Mouse (Mus musculus) intestine, postnatal 0 days (tissue): Measurements from ENCODE around the gene Slc34a2. TPM values are rescaled to one million over a fixed set of nuclear protein-coding genes. Genes with fewer than 3 reads are reported as not detected.

Experiments
- ATAC-seq: fragments of 200-750 bp; cut with Nextera tagmentation; 2 replicates; pipeline ENCODE4 v1.8.0; 2017; ENCODE audit warnings: mild to moderate bottlenecking, moderate TSS enrichment, moderate library complexity
- H3K27ac ChIP-seq: fragments of 300-500 bp; sonication (generic); 2 replicates; pipeline ENCODE4 v1.5.1; 2014; ENCODE audit warnings: mild to moderate bottlenecking, low read depth, low read length, moderate library complexity
- H3K27me3 ChIP-seq: fragments of 300-500 bp; sonication (generic); replicated peaks from 2 replicates; pipeline ENCODE4 v1.6.1; 2014; ENCODE audit warnings: low read length, mixed read lengths; ENCODE audit not compliant: control insufficient read depth, insufficient read depth
- H3K36me3 ChIP-seq: fragments of 300-500 bp; sonication (generic); 2 replicates; pipeline ENCODE4 v1.6.1; 2014; ENCODE audit warnings: mild to moderate bottlenecking, moderate library complexity; ENCODE audit not compliant: control insufficient read depth, insufficient read depth
- H3K4me1 ChIP-seq: fragments of 300-500 bp; sonication (generic); replicated peaks from 2 replicates; pipeline ENCODE4 v1.6.1; 2014; ENCODE audit warnings: antibody characterized with exemption, low read length, mixed read lengths; ENCODE audit not compliant: control insufficient read depth, insufficient read depth
- H3K4me2 ChIP-seq: fragments of 300-500 bp; sonication (generic); replicated peaks from 2 replicates; pipeline ENCODE4 v1.6.1; 2014; ENCODE audit warnings: low read depth, mild to moderate bottlenecking, moderate library complexity
- H3K4me3 ChIP-seq: fragments of 300-500 bp; sonication (generic); 2 replicates; pipeline ENCODE4 v1.5.1; 2014; ENCODE audit warnings: low read depth, low read length
- H3K9ac ChIP-seq: fragments of 300-500 bp; sonication (generic); 2 replicates; pipeline ENCODE4 v1.6.1; 2014; ENCODE audit warnings: mild to moderate bottlenecking, low read depth, low read length
- H3K9me3 ChIP-seq: fragments of 300-500 bp; sonication (generic); 2 replicates; pipeline ENCODE4 v1.6.1; 2016; ENCODE audit warnings: mixed run types; ENCODE audit not compliant: control insufficient read depth
- CTCF ChIP-seq: sonication (generic); IDR thresholded peaks from 2 replicates; pipeline ENCODE4 v1.5.1; 2016; ENCODE audit warnings: low read depth, mild to moderate bottlenecking, control low read depth, antibody characterized with exemption, moderate library complexity
- WGBS: fragments of 180-500 bp; shearing (Covaris S2); extraction: QIAGEN DNeasy Blood & Tissue Kit; methylation state at CpG from one replicate; pipeline ENCODE4 v1.1.7; 2014; 5-methylcytosine and 5-hydroxymethylcytosine counted together
- polyA plus RNA-seq: library from polyadenylated mRNA; unstranded; fragments of >200 nt; fragmentation: Nextera tagmentation; extraction: Ambion mirVana; gene quantifications from 2 replicates; pipeline ENCODE4 v1.2.1, GENCODE M21; 2015

The Slc34a2 gene
- polyA plus RNA-seq, 1 experiment from 2014 or later: 132 TPM

DNA sequence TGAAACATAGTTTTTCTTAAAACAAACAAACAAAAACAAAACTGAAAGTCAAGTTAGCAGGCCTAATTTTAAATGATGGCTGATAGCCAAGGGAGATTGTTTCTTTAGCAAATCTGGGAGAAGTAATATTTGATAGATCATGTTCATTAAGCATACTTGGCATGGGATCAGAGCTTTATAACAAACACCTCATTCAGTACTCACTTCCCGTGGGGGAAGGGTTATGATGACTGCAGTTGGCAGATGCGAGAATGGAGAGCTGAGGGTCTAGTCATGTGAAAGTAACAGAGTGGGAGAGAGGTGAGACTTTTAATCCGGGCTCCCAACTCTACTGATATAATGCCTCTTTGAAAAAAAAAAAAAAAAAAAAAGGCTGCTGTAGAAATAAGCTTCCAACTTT lies 81.8 kb downstream of the Slc34a2 start:
- H3K27me3 ChIP-seq: no peaks in the 10 kb centered on the region
- no peak overlapping the region for H3K4me2 ChIP-seq
- no peak overlapping the region for H3K27ac ChIP-seq
- no peak for TF ChIP-seq CTCF
- no peaks in the 10 kb centered on the region for H3K9me3 ChIP-seq
- H3K4me3 ChIP-seq: no peak overlapping the region
- H3K4me1 ChIP-seq: no peaks in the 10 kb centered on the region; the same call in 1 of the 2 replicates
- no peak for ATAC-seq
- 68% methylated on average over 3 of the region's 3 CpGs for WGBS
- H3K9ac ChIP-seq: no peak overlapping the region
- H3K36me3 ChIP-seq: peaks cover 11% of the 10 kb centered on the region; the same call in 1 of the 2 replicates

Other genes with a start within 250 kb of the Slc34a2 start
- 30.2 and 37.5 TPM in 2 replicates for gene Anapc4, start 204.1 kb upstream of the Slc34a2 start, polyA plus RNA-seq
- gene Sel1l3, start 175.8 kb downstream of the Slc34a2 start, polyA plus RNA-seq: 16.2 and 17.2 TPM in 2 replicates
- 160 and 162 TPM in 2 replicates for gene Smim20, start 229.0 kb downstream of the Slc34a2 start, polyA plus RNA-seq